Mouse (Mus musculus) embryonic facial prominence, embryonic 14.5 days (tissue): ENCODE results near the gene Gm21887. TPM values are rescaled to one million over a fixed set of nuclear protein-coding genes. Genes with fewer than 3 reads are reported as not detected.
"Not testable (repeated sequence)": the region's sequence is repeated elsewhere in the genome, so short reads cannot be mapped to it uniquely, and the experiment has no call there.

ENCODE experiments used
- ATAC-seq: fragments of 200-750 bp; cut with Nextera tagmentation; 2 replicates; pipeline ENCODE4 v1.8.0; 2017; ENCODE audit warnings: low read depth, moderate number of reproducible peaks, moderate TSS enrichment
- DNase-seq: peaks from one replicate; pipeline ENCODE4 v3.0.0-alpha.2; 2015; ENCODE audit warnings: low spot score
- H3K27ac ChIP-seq: fragments of 300-500 bp; sonication (generic); replicated peaks from 2 replicates; pipeline ENCODE4 v1.5.1; 2014; ENCODE audit warnings: low read depth, mild to moderate bottlenecking, low read length, moderate library complexity
- H3K27me3 ChIP-seq: fragments of 300-500 bp; sonication (generic); replicated peaks from 2 replicates; pipeline ENCODE4 v1.6.1; 2014; ENCODE audit warnings: low read length; ENCODE audit not compliant: control insufficient read depth, insufficient read depth
- H3K36me3 ChIP-seq: fragments of 300-500 bp; sonication (generic); 2 replicates; pipeline ENCODE4 v1.6.1; 2014; ENCODE audit warnings: low read length, mixed read lengths; ENCODE audit not compliant: control insufficient read depth, insufficient read depth
- H3K4me1 ChIP-seq: fragments of 300-500 bp; sonication (generic); 2 replicates; pipeline ENCODE4 v1.6.1; 2014; ENCODE audit warnings: antibody characterized with exemption, low read length; ENCODE audit not compliant: control insufficient read depth, insufficient read depth
- H3K4me2 ChIP-seq: fragments of 300-500 bp; sonication (generic); 2 replicates; pipeline ENCODE4 v1.6.1; 2014; ENCODE audit warnings: low read depth, mild to moderate bottlenecking, low read length, moderate library complexity, mixed read lengths
- H3K4me3 ChIP-seq: fragments of 300-500 bp; sonication (generic); 2 replicates; pipeline ENCODE4 v1.5.1; 2014; ENCODE audit warnings: low read depth, mild to moderate bottlenecking, low read length
- H3K9ac ChIP-seq: fragments of 300-500 bp; sonication (generic); 2 replicates; pipeline ENCODE4 v1.6.1; 2014; ENCODE audit warnings: low read depth, mild to moderate bottlenecking, low read length, moderate library complexity, mixed read lengths
- H3K9me3 ChIP-seq: fragments of 300-500 bp; sonication (generic); 2 replicates; pipeline ENCODE4 v1.6.1; 2016; ENCODE audit warnings: low read length; ENCODE audit not compliant: control insufficient read depth
- WGBS: fragments of 180-500 bp; shearing (Covaris S2); extraction: QIAGEN DNeasy Blood & Tissue Kit; methylation state at CpG from one replicate; pipeline ENCODE4 v1.1.7; 2014; 5-methylcytosine and 5-hydroxymethylcytosine counted together
- polyA plus RNA-seq: library from polyadenylated mRNA; unstranded; fragments of >200 nt; fragmentation: Nextera tagmentation; extraction: Ambion mirVana; gene quantifications from 2 replicates; pipeline ENCODE4 v1.2.1, GENCODE M21; 2014

The Gm21887 gene
- 128 and 129 TPM in 2 replicates for polyA plus RNA-seq

DNA sequence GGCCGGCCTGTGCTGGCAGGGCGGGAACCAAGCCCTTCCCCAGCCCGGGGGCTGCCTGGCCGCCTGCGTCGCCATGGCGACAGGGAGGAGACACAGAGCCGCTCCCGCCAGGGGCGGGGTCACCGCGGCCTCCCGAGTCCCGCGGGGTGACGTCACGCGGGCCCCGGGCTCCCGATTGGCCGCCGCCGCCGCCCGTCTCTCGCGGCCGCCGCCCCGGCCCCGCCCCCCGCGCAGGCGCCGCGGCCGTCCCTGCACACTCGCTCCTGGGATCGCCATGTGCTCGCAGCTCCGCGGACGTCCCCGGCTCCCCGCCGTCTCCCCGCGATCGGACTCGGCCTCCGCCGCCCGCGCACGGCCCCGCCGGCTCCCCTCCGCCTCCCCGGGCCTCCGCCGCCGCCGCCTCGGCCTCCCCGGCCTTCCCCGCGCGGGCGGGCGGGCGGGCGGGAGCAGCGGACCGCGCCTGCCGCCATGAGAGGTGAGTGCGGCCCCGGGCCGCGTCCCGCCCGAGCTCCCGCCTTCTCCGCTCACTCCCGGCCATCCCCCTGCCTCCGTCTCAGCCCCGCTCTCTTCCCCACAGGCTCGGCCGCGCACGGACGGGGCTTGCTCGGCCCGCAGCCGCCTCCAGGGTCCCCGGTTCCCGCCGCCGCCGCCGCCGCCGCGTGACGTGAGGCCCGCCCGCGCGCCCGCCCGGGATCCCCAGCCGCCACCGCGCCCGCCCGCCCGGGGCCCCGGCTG, at the start of gene Gm21887:
Gm21887 (plus strand) TSS at position 644 of the 735 bp plus-strand sequence.
- peak; percentile 97 for DNase-seq
- 80% methylated on average over 114 of the region's 118 CpGs for WGBS
- ATAC-seq = peak; percentile 88

GRCm38 (mm10) chrX:169969337-169969736, 40.1 kb upstream of the Gm21887 start:
- ATAC-seq (no peak), DNase-seq (no peak)
- Histone ChIP-seq H3K4me3 (no peak overlapping the region), H3K4me1 (no peaks in the 10 kb centered on the region), H3K9me3 (peaks cover 10% of the 10 kb centered on the region; the same call in 1 of the 2 replicates), H3K9ac (no peak overlapping the region), H3K36me3 (no peaks in the 10 kb centered on the region), H3K27me3 (no peaks in the 10 kb centered on the region), H3K4me2 (no peak overlapping the region), H3K27ac (no peak overlapping the region)
- WGBS = 77% methylated on average over 1 of the region's 1 CpGs

More for the DNA sequence above, at the start of gene Gm21887:
- H3K9ac ChIP-seq = peak within 1 kb of the TSS; percentile 85
- H3K9me3 ChIP-seq = peaks cover 60% of the 10 kb centered on the region
- peak within 1 kb of the TSS; percentile 93 for H3K27ac ChIP-seq
- H3K4me3 ChIP-seq = peak within 1 kb of the TSS; percentile 53
- H3K4me2 ChIP-seq = peak within 1 kb of the TSS; percentile 49
- H3K27me3 ChIP-seq, H3K4me1 ChIP-seq: not testable (repeated sequence)
- H3K36me3 ChIP-seq = peaks cover 31% of the 10 kb centered on the region

GRCm38 (mm10) chrX:169969765-169970164, 39.7 kb upstream of the Gm21887 start:
- not testable (repeated sequence) for H3K36me3 ChIP-seq, DNase-seq, ATAC-seq, H3K9ac ChIP-seq, H3K4me1 ChIP-seq, H3K9me3 ChIP-seq, H3K4me3 ChIP-seq, H3K4me2 ChIP-seq, H3K27me3 ChIP-seq, H3K27ac ChIP-seq
- 82% methylated on average over 3 of the region's 3 CpGs for WGBS

GRCm38 (mm10) chrX:169970546-169970945, 38.9 kb upstream of the Gm21887 start:
- H3K36me3 ChIP-seq, H3K27me3 ChIP-seq, DNase-seq, H3K4me3 ChIP-seq, H3K4me2 ChIP-seq, H3K9ac ChIP-seq, H3K4me1 ChIP-seq, ATAC-seq, H3K27ac ChIP-seq: not testable (repeated sequence)
- 87% methylated on average over 7 of the region's 7 CpGs for whole genome bisulfite sequencing
- H3K9me3 ChIP-seq = peaks cover 13% of the 10 kb centered on the region; the same call in 1 of the 2 replicates

DNA sequence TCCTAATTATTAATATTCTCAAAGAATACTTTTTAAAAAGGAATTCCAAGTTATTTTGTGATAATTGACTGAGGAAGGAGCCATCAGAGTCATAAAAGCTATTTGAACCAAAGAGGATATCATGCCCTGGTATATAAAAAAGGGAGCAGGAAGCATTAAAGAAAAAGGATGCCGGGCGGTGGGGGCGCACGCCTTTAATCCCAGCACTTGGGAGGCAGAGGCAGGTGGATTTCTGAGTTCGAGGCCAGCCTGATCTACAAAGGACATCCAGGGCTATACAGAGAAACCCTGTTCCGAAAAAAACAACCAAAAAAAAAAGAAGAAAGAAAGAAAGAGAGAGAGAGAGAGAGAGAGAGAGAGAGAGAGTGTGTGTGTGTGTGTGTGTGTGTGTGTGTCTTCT, 37.9 kb upstream of the Gm21887 start:
- peaks cover 13% of the 10 kb centered on the region; the same call in 1 of the 2 replicates for H3K9me3 ChIP-seq
- ATAC-seq, H3K4me2 ChIP-seq, H3K36me3 ChIP-seq, H3K27me3 ChIP-seq, H3K4me1 ChIP-seq, DNase-seq, H3K27ac ChIP-seq, H3K4me3 ChIP-seq, H3K9ac ChIP-seq: not testable (repeated sequence)
- 91% methylated on average over 6 of the region's 6 CpGs for WGBS

- not testable (repeated sequence) for H3K36me3 ChIP-seq, H3K4me2 ChIP-seq, DNase-seq, H3K27me3 ChIP-seq, H3K4me1 ChIP-seq, H3K4me3 ChIP-seq, H3K27ac ChIP-seq, ATAC-seq, H3K9ac ChIP-seq
- H3K9me3 ChIP-seq = peaks cover 13% of the 10 kb centered on the region; the same call in 1 of the 2 replicates
- 73% methylated on average over 2 of the region's 2 CpGs for whole genome bisulfite sequencing
Measured at GRCm38 (mm10) chrX:169972131-169972530, 37.3 kb upstream of the Gm21887 start.

DNA sequence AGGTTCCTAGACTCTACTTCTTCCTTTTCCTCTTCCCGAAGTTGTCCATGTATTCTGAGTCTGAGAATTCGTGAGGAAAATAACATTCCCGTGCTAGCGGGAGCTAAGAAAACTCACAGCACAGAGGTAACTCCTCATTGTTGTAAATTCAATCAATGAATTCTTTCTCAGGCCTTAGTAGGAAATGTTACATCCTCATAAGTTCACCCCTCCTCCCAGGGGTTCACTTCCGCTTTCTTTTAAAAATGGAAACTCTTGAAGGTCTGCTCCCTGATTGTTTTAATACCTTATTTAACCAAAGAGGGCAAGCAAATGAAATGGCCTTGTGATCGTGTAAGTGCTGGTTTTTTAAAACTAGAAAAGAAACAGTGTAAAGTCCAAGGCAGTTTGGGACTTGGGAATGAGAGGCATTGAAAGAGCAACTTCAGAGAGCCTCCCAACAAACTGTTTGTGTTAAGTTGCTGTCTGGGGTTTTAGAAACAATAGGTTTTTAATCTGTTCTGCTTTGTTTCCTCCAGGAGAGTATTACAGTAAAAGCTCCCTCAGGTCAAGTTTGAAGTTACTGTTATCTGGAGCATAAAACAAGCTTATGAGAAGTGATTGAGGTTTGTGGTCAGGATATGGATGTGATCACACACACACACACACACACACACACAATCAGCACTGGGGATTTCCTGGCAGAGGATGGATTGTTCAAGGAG, 36.5 kb upstream of the Gm21887 start:
- 75% methylated on average over 6 of the region's 6 CpGs for WGBS

DNA sequence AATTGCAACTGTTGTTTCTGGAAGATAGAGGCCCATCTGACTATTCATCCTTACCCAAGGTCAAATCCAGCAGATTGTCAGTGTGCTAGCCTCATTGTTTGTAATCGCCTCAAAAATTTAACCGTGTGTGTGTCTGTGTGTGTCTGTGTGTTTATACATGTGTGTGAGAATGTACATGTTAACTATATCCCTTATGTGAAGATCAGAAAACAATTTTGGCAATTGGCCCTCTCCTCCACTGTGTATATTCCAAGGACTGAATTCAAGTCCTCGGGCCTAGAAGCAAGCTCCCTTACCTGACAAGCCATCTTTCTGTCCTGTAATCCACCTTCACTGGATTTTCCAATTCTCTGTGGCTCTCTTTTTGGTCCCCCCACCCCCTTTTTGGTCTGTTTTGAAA, 35.7 kb upstream of the Gm21887 start:
- H3K9me3 ChIP-seq = peaks cover 13% of the 10 kb centered on the region; the same call in 1 of the 2 replicates
- 64% methylated on average over 3 of the region's 3 CpGs for WGBS
- H3K4me1 ChIP-seq, ATAC-seq, H3K36me3 ChIP-seq, H3K27me3 ChIP-seq, H3K9ac ChIP-seq, H3K27ac ChIP-seq, H3K4me2 ChIP-seq, H3K4me3 ChIP-seq, DNase-seq: not testable (repeated sequence)

More for the DNA sequence above, 36.5 kb upstream of the Gm21887 start:
- H3K27me3 ChIP-seq, H3K9ac ChIP-seq, H3K4me1 ChIP-seq, H3K4me2 ChIP-seq, H3K36me3 ChIP-seq, H3K4me3 ChIP-seq, ATAC-seq, DNase-seq, H3K27ac ChIP-seq: not testable (repeated sequence)
- H3K9me3 ChIP-seq = peaks cover 13% of the 10 kb centered on the region; the same call in 1 of the 2 replicates
